Mouse (Mus musculus) heart, embryonic 14.5 days (tissue): Measurements from ENCODE around the gene Cacna1d. TPM values are rescaled to one million over a fixed set of nuclear protein-coding genes. Genes with fewer than 3 reads are reported as not detected.

ENCODE experiments used
- ATAC-seq: fragments of 200-750 bp; cut with Nextera tagmentation; 2 replicates; pipeline ENCODE4 v1.8.0; 2017; ENCODE audit warnings: low read depth, moderate TSS enrichment; ENCODE audit not compliant: insufficient number of reproducible peaks, insufficient read depth, low FRiP score
- H3K27ac ChIP-seq, 2 experiments: fragments of 200-500 bp in 1 of 2; fragments of 300-500 bp in 1 of 2; sonication (generic) in 1 of 2; replicated peaks in 1 of 2; 2 replicates each; pipeline ENCODE4 v1.5.1; 2012 to 2014; ENCODE audit warnings: low read depth in 2 of 2, low read length in 2 of 2, control low read depth in 1 of 2, mild to moderate bottlenecking in 1 of 2, mixed read lengths in 1 of 2; ENCODE audit not compliant: control insufficient read depth in 1 of 2, insufficient read depth in 1 of 2
- H3K27me3 ChIP-seq: fragments of 300-500 bp; sonication (generic); 2 replicates; pipeline ENCODE4 v1.6.1; 2014; ENCODE audit warnings: mild to moderate bottlenecking, low read length, control low read depth; ENCODE audit not compliant: control insufficient read depth, insufficient read depth
- H3K36me3 ChIP-seq: fragments of 300-500 bp; sonication (generic); 2 replicates; pipeline ENCODE4 v1.6.1; 2014; ENCODE audit warnings: mild to moderate bottlenecking, control low read depth, low read length, mixed read lengths; ENCODE audit not compliant: control insufficient read depth, insufficient read depth
- H3K4me1 ChIP-seq, 2 experiments: fragments of 200-500 bp in 1 of 2; fragments of 300-500 bp in 1 of 2; sonication (generic) in 1 of 2; 2 replicates each; pipeline ENCODE4 v1.6.1; 2012 to 2014; ENCODE audit warnings: low read length in 2 of 2, control low read depth in 1 of 2, mixed read lengths in 1 of 2; ENCODE audit not compliant: control insufficient read depth in 2 of 2, insufficient read depth in 2 of 2
- H3K4me2 ChIP-seq: fragments of 300-500 bp; sonication (generic); 2 replicates; pipeline ENCODE4 v1.6.1; 2014; ENCODE audit warnings: mild to moderate bottlenecking, low read length
- H3K4me3 ChIP-seq, 2 experiments: fragments of 200-500 bp in 1 of 2; fragments of 300-500 bp in 1 of 2; sonication (generic) in 1 of 2; 2 replicates each; pipeline ENCODE4 v1.5.1; 2012 to 2014; ENCODE audit warnings: low read length in 2 of 2, mild to moderate bottlenecking in 2 of 2, control low read depth in 1 of 2, low read depth in 1 of 2, moderate library complexity in 1 of 2; ENCODE audit not compliant: control insufficient read depth in 1 of 2, insufficient read depth in 1 of 2
- H3K9ac ChIP-seq: fragments of 300-500 bp; sonication (generic); 2 replicates; pipeline ENCODE4 v1.6.1; 2014; ENCODE audit warnings: mild to moderate bottlenecking, low read length
- H3K9me3 ChIP-seq: fragments of 300-500 bp; sonication (generic); 2 replicates; pipeline ENCODE4 v1.6.1; 2016; ENCODE audit warnings: low read length, control low read depth; ENCODE audit not compliant: control insufficient read depth
- WGBS: fragments of 180-500 bp; shearing (Covaris S2); extraction: QIAGEN DNeasy Blood & Tissue Kit; methylation state at CpG from one replicate; pipeline ENCODE4 v1.1.7; 2014; 5-methylcytosine and 5-hydroxymethylcytosine counted together
- polyA plus RNA-seq: library from polyadenylated mRNA; unstranded; fragments of >200 nt; fragmentation: Nextera tagmentation; extraction: Ambion mirVana; gene quantifications from 2 replicates; pipeline ENCODE4 v1.2.1, GENCODE M21; 2014

Cacna1d gene
- polyA plus RNA-seq, 1 experiment from 2014 or later, result 13.1 TPM

- H3K27me3 ChIP-seq, result no peaks in the 10 kb centered on the region
- H3K9ac ChIP-seq, result no peak overlapping the region
- no peak overlapping the region for H3K4me2 ChIP-seq
- ATAC-seq, result no peak
- no peak overlapping the region for H3K4me3 ChIP-seq
- H3K36me3 ChIP-seq, result no peaks in the 10 kb centered on the region
- H3K9me3 ChIP-seq, result no peaks in the 10 kb centered on the region
- no peak overlapping the region for H3K27ac ChIP-seq
- H3K4me1 ChIP-seq, result peaks cover 10 to 13% of the 10 kb centered on the region in 2 experiments
- WGBS, result 58% methylated on average over 10 of the region's 10 CpGs
Measured at GRCm38 (mm10) chr14:30261561-30262251, 229.5 kb downstream of the Cacna1d start.

- 30% methylated on average over 4 of the region's 4 CpGs for WGBS
- ATAC-seq, result no peak
- H3K4me1 ChIP-seq, result peaks cover 15 to 16% of the 10 kb centered on the region in 2 experiments
Measured at GRCm38 (mm10) chr14:30257626-30258025, 233.6 kb downstream of the Cacna1d start.

GRCm38 (mm10) chr14:30256486-30256885 lies 234.8 kb downstream of the Cacna1d start:
- Histone ChIP-seq H3K4me1 (peaks cover 14 to 15% of the 10 kb centered on the region in 2 experiments), H3K27ac (no peak overlapping the region), H3K4me3 (no peak overlapping the region), H3K9me3 (no peaks in the 10 kb centered on the region), H3K4me2 (no peak overlapping the region), H3K9ac (no peak overlapping the region), H3K27me3 (no peaks in the 10 kb centered on the region), H3K36me3 (no peaks in the 10 kb centered on the region)
- no peak for ATAC-seq
- WGBS, result 76% methylated on average over 4 of the region's 4 CpGs

More at GRCm38 (mm10) chr14:30257626-30258025, 233.6 kb downstream of the Cacna1d start:
- Histone ChIP-seq H3K27me3 (no peaks in the 10 kb centered on the region), H3K36me3 (no peaks in the 10 kb centered on the region), H3K4me3 (no peak overlapping the region), H3K9ac (no peak overlapping the region), H3K9me3 (no peaks in the 10 kb centered on the region), H3K27ac (no peak overlapping the region), H3K4me2 (no peak overlapping the region)

GRCm38 (mm10) chr14:30255701-30256400 lies 235.4 kb downstream of the Cacna1d start:
- Histone ChIP-seq H3K27ac (no peak overlapping the region), H3K4me3 (no peak overlapping the region), H3K36me3 (no peaks in the 10 kb centered on the region), H3K9ac (no peak overlapping the region), H3K27me3 (no peaks in the 10 kb centered on the region), H3K4me2 (no peak overlapping the region), H3K4me1 (peaks cover 11 to 15% of the 10 kb centered on the region in 2 experiments), H3K9me3 (no peaks in the 10 kb centered on the region)
- WGBS, result 85% methylated on average over 12 of the region's 12 CpGs
- no peak for ATAC-seq

GRCm38 (mm10) chr14:30254776-30255175 lies 236.5 kb downstream of the Cacna1d start:
- Histone ChIP-seq H3K27me3 (no peaks in the 10 kb centered on the region), H3K4me2 (no peak overlapping the region), H3K27ac (no peak overlapping the region), H3K4me1 (peaks cover 11 to 15% of the 10 kb centered on the region in 2 experiments), H3K4me3 (no peak overlapping the region), H3K9me3 (no peaks in the 10 kb centered on the region), H3K36me3 (no peaks in the 10 kb centered on the region), H3K9ac (no peak overlapping the region)
- WGBS, result 47% methylated on average over 4 of the region's 4 CpGs
- no peak for ATAC-seq

- Histone ChIP-seq H3K27me3 (no peaks in the 10 kb centered on the region), H3K9ac (no peak overlapping the region), H3K9me3 (no peaks in the 10 kb centered on the region), H3K4me2 (no peak overlapping the region), H3K36me3 (no peaks in the 10 kb centered on the region), H3K4me1 (peaks cover 9 to 11% of the 10 kb centered on the region in 2 experiments), H3K4me3 (no peak overlapping the region), H3K27ac (no peak overlapping the region)
- WGBS, result 80% methylated on average over 2 of the region's 2 CpGs
- ATAC-seq, result no peak
Measured at GRCm38 (mm10) chr14:30252824-30253223, 238.4 kb downstream of the Cacna1d start.

- no peak overlapping the region for H3K4me2 ChIP-seq
- WGBS, result 84% methylated on average over 5 of the region's 5 CpGs
- ATAC-seq, result no peak
- no peak overlapping the region for H3K9ac ChIP-seq
- H3K36me3 ChIP-seq, result no peaks in the 10 kb centered on the region
- H3K4me1 ChIP-seq, result peaks cover 4 to 5% of the 10 kb centered on the region in 2 experiments
- no peak overlapping the region for H3K27ac ChIP-seq
- H3K9me3 ChIP-seq, result no peaks in the 10 kb centered on the region
- no peaks in the 10 kb centered on the region for H3K27me3 ChIP-seq
- H3K4me3 ChIP-seq, result no peak overlapping the region
Measured at GRCm38 (mm10) chr14:30251351-30251750, 239.9 kb downstream of the Cacna1d start.
